Mouse (Mus musculus) CD4-positive, CD25-positive, alpha-beta regulatory T cell (primary cell): ENCODE measurements around the gene Ssu72. TPM values are rescaled to one million over a fixed set of nuclear protein-coding genes. Genes with fewer than 3 reads are reported as not detected.

Experiments
- polyA plus RNA-seq: library from polyadenylated mRNA; unstranded; fragments of 100-300 nt; shearing (Covaris generic); gene quantifications from one replicate; pipeline ENCODE4 v1.2.1, GENCODE M21; 2017

Ssu72 gene
- polyA plus RNA-seq: 178 TPM

GRCm38 (mm10) chr4:155704721-155705591 lies at the start of gene Ssu72:
Gene Ssu72, plus strand, starts transcription at chr4:155704800.

DNA sequence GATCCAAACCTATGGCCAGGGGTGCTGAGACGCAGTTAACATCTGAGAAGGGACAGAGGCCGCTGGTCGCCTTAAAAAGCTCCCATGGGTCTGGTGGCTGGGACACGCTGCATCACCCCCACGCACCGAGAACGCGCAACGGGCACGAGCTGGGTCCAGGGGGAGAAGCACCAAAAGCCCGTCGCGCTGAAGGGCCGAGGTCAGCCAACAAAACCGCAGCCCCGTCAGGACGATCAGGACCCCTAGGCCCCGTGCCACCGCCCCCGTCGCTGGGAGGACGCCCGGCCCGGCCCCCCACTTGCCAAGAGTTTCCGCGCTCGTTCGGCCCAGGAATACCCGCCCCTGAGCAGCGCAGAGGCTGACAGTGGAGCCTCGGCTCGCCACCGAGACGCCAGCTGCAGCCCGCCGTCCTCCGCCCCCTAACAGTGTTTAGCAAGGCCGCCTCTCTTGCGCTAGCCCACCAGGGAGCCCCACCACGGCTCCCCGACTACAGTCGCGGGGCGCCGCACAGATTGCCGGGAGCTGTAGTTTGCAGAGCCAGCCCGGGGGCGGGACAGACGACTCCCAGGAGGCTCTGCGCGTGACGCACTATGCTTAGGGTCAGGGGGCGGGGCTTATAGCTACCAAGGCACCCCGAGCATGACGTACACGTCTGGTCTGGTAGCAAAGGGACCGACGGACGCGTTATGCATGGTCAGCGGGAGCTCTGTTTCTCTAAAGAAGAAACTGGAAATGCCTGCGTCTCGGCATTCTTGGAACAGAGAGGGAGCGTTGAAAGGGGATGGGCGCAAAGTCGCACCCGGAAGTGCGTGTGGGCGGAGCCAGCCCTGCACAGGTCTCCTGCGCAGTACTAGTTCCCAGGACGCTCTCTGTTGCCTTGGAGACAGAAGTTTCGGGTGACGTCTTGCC lies 35.7 kb upstream of the Ssu72 start, which contains the start of gene Mib2:
TSS of gene Mib2 (minus strand) at position 510 of the 909 bp plus-strand sequence.

DNA sequence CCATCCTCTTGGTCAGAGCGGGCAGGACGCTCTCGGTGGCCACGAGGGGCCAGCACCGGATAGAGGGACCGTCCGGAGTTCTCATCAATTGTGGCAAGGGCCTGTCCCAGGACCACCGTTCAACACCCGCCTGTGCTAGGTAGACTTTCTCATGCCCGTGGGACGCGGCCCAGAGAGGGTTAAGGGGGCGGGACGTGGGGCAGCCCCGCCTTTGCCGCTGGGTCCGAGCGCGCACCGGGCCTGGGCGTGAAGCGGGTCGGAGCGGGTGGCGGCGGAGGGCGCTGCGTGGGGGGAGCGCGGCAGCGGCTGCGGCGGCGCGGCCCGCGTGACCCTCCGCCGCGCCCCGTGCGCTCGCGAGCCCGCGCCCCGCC lies 10.5 kb upstream of the Ssu72 start, which contains the start of gene Fndc10:
TSS of gene Fndc10 (plus strand) at position 232 of the 371 bp plus-strand sequence.

DNA sequence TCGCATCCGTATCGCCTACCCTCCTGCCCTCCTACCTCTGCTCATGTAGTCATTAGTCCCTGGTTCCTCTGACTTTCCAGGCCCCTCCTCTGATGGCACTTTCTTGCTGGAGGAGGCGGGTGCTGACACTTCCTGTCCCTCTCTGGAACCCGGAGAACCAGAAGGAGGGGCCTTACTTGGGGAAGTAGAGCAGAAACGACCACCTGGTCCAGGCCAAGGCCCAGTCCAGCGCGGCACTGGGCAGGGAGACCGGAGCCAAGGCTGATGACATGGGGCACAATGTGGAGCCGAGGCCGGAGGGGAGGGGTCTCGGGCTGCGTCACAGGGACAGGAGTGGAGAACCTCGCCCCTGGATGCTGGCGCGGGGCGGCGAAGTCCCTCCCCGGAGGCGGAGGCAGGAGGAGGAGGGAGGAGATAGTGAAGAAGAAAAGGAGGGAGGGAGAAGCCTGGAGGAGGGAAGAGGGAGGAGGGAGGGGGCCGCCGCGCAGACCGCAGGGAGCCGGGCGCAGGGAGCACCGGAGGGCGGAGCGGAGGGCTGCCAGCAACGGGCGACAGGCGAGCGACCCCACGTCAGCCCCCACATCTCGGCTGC lies 29.8 kb downstream of the Ssu72 start, which contains the start of gene Tmem240:
TSS of gene Tmem240 (plus strand) at position 451 of the 592 bp plus-strand sequence.

DNA sequence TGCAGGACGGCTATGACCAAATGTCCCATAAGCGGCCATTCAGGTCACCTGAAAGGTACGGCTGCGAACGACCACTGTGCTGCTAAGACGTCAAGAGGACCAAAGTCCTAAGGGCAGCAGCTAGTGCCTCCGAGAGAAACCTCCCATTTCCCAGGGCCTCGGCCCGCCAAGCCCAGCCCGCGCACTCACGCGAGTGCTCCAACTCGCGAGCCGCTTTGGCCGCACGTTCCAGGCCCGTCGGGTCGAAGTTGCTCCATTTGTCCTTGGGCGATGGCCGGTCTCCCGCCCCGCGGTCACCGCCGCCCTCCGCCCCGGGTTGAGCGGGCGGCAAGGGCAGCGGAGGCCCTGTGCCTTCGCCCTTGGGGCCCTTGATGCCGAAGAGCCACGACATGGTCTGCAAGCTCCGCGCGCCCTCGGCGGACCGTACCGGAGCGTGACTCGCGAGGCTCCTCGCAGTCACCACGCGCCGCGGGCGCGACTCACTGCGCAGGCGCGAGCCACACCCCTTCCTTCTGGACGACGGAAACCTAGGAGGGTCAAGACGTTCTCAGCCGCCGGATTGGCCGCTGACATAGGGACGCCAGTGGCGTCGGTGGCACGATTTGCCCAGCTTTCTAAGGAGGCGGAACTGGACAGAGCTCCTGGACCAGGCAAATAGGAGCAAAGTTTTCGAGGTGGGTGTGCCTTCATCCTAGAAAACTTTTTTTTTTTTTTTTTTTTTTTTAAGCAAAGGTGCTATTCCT lies 56.2 kb downstream of the Ssu72 start, which contains the start of gene Atad3a:
TSS of gene Atad3a (minus strand) at position 481 of the 743 bp plus-strand sequence.

GRCm38 (mm10) chr4:155774280-155774754 lies 69.7 kb downstream of the Ssu72 start, which contains the start of gene Vwa1:
Gene Vwa1, minus strand, starts transcription at chr4:155774698.

Other genes starting within 250 kb of the Ssu72 start
- gene Tmem52, start 235.7 kb upstream of the Ssu72 start, polyA plus RNA-seq: not detected
- gene Gnb1, start 213.4 kb upstream of the Ssu72 start, polyA plus RNA-seq: 368 TPM
- 141 TPM for gene Nadk, start 142.4 kb upstream of the Ssu72 start, polyA plus RNA-seq
- gene Slc35e2, start 103.4 kb upstream of the Ssu72 start, polyA plus RNA-seq: 11.2 TPM
- 161 TPM for gene Cdk11b, start 79.9 kb upstream of the Ssu72 start, polyA plus RNA-seq
- not detected for gene Gm10563, start 59.4 kb upstream of the Ssu72 start, polyA plus RNA-seq
- 0.23 TPM for gene Mmp23, start 51.4 kb upstream of the Ssu72 start, polyA plus RNA-seq
- gene Mib2, start 35.6 kb upstream of the Ssu72 start, polyA plus RNA-seq: 41.7 TPM
- gene Fndc10, start 10.5 kb upstream of the Ssu72 start, polyA plus RNA-seq: 14.9 TPM
- 0.75 TPM for gene Tmem240, start 30.0 kb downstream of the Ssu72 start, polyA plus RNA-seq
- 98.2 TPM for gene Atad3a, start 56.3 kb downstream of the Ssu72 start, polyA plus RNA-seq
- gene Vwa1, start 69.9 kb downstream of the Ssu72 start, polyA plus RNA-seq: 0.35 TPM
- gene Tmem88b, start 81.1 kb downstream of the Ssu72 start, polyA plus RNA-seq: 0.05 TPM
- 0.20 TPM for gene Ankrd65, start 85.6 kb downstream of the Ssu72 start, polyA plus RNA-seq
- 121 TPM for gene Mrpl20, start 98.1 kb downstream of the Ssu72 start, polyA plus RNA-seq
- 291 TPM for gene Ccnl2, start 107.7 kb downstream of the Ssu72 start, polyA plus RNA-seq
- 187 TPM for gene Aurkaip1, start 126.5 kb downstream of the Ssu72 start, polyA plus RNA-seq
- gene Mxra8, start 134.9 kb downstream of the Ssu72 start, polyA plus RNA-seq: 4.2 TPM
- 69.5 TPM for gene Dvl1, start 142.6 kb downstream of the Ssu72 start, polyA plus RNA-seq
- 1.2 TPM for gene Tas1r3, start 158.6 kb downstream of the Ssu72 start, polyA plus RNA-seq
- 13.6 TPM for gene Cptp, start 164.6 kb downstream of the Ssu72 start, polyA plus RNA-seq
- 118 TPM for gene Ints11, start 164.7 kb downstream of the Ssu72 start, polyA plus RNA-seq
- gene Pusl1, start 187.0 kb downstream of the Ssu72 start, polyA plus RNA-seq: 37.8 TPM
- gene Acap3, start 187.0 kb downstream of the Ssu72 start, polyA plus RNA-seq: 23.0 TPM
- gene Ube2j2, start 239.0 kb downstream of the Ssu72 start, polyA plus RNA-seq: 143 TPM